Mouse (Mus musculus) heart, adult 10 weeks (tissue): ENCODE results near the gene Olfr444. TPM values are rescaled to one million over a fixed set of nuclear protein-coding genes. Genes with fewer than 3 reads are reported as not detected.

Experiments used
- polyA plus RNA-seq: library from polyadenylated mRNA; stranded (reverse); fragments of 350-450 nt; fragmentation: Illumina TruSeq; extraction: RNeasy Lipid Tissue Mini Kit (QIAGEN cat#74804); gene quantifications from one replicate; pipeline ENCODE4 v1.2.3, GENCODE M21; 2014; ENCODE audit warnings: low read depth, low replicate concordance

The Olfr444 gene
- polyA plus RNA-seq = not detected

DNA sequence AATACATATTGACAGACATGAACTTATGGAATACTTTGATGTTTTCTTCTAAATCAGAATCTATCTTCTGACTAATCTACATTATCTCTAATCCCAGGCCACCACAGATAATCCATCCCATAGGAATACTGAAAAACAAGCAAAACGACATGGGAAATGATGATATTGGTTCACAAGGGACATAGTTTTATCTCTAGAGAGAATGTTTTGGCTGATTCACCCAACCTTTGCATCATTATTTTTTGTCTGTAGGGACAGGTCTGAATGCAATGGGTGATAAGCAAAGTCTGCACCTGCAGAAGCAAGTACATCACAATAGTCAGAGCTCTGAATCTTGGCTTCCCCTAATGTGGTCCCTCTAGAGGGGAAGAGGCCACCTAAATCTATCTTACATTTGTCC, at the start of gene Olfr444:
Olfr444 (plus strand) TSS at position 301 of the 400 bp plus-strand sequence.

GRCm38 (mm10) chr6:42908578-42908977, 40.3 kb upstream of the Olfr444 start, which contains the start of gene Olfr447:
Olfr447 (plus strand) TSS chr6:42908878.

DNA sequence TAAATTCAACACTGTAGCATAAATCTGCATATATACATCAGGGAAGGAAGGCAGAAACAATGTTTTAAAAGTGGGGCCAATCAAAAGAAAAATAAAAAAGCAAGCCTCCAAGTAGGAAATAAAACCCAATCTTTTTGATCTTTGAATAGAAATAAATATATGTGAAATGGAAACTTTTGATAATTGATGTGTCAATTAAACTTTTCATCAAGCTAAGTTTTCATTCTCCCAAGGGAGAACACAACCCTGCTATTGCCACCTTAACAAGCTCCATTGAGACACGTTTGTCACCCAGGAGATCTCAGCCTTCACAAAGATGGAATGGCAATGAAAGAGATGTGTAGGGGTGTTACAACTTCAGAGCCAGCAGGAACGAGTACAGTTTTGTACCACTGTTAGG, 27.8 kb upstream of the Olfr444 start, which contains the start of gene Olfr446:
Olfr446 (plus strand) TSS at position 301 of the 400 bp plus-strand sequence.

Other genes with a start within 250 kb of the Olfr444 start
- 10.7 TPM for gene Tcaf1, start 239.0 kb upstream of the Olfr444 start, polyA plus RNA-seq
- not detected for gene Olfr453, start 209.7 kb upstream of the Olfr444 start, polyA plus RNA-seq
- gene Olfr38, start 192.7 kb upstream of the Olfr444 start, polyA plus RNA-seq = not detected
- gene Olfr452, start 164.0 kb upstream of the Olfr444 start, polyA plus RNA-seq = not detected
- gene Olfr450, start 137.1 kb upstream of the Olfr444 start, polyA plus RNA-seq = not detected
- gene Olfr449, start 114.7 kb upstream of the Olfr444 start, polyA plus RNA-seq = not detected
- not detected for gene Olfr448, start 58.6 kb upstream of the Olfr444 start, polyA plus RNA-seq
- not detected for gene Olfr447, start 40.2 kb upstream of the Olfr444 start, polyA plus RNA-seq
- gene Olfr446, start 27.7 kb upstream of the Olfr444 start, polyA plus RNA-seq = not detected
- not detected for gene Olfr441, start 157.3 kb downstream of the Olfr444 start, polyA plus RNA-seq
- not detected for gene Olfr237-ps1, start 197.5 kb downstream of the Olfr444 start, polyA plus RNA-seq
- gene Olfr437, start 214.2 kb downstream of the Olfr444 start, polyA plus RNA-seq = not detected
- not detected for gene Olfr13, start 223.1 kb downstream of the Olfr444 start, polyA plus RNA-seq
- not detected for gene Olfr435, start 248.1 kb downstream of the Olfr444 start, polyA plus RNA-seq